Mouse (Mus musculus): Measurements from ENCODE around the gene Olfr270. TPM values are rescaled to one million over a fixed set of nuclear protein-coding genes. Genes with fewer than 3 reads are reported as not detected.

Gene Olfr270
- polyA plus RNA-seq (2015; fragmentation: Nextera tagmentation; extraction: Ambion mirVana) = not detected in 2 replicates

GRCm38 (mm10) chr4:52964247-52964646 lies at the start of gene Olfr270:
Gene Olfr270 (plus strand): TSS chr4:52964547.
- ATAC-seq = no peak
- H3K4me3 ChIP-seq (ENCODE audit: low read length) = no peak within 1 kb of the TSS

GRCm38 (mm10) chr4:52916659-52917310 lies 47.6 kb upstream of the Olfr270 start:
- no peak for ATAC-seq
- Histone ChIP-seq H3K36me3 (ENCODE audit: control insufficient read depth, insufficient read depth, low read length) (no peaks in the 10 kb centered on the region), H3K9me3 (ENCODE audit: control insufficient read depth, low read length) (no peaks in the 10 kb centered on the region), H3K4me1 (ENCODE audit: control insufficient read depth, insufficient read depth, low read length) (no peaks in the 10 kb centered on the region), H3K27ac (ENCODE audit: low read length) (no peak overlapping the region), H3K4me3 (ENCODE audit: low read length) (no peak overlapping the region), H3K27me3 (replicated peaks; ENCODE audit: control insufficient read depth, insufficient read depth, low read length) (no peaks in the 10 kb centered on the region), H3K4me2 (ENCODE audit: low read depth, low read length) (no peak overlapping the region), H3K9ac (ENCODE audit: low read depth, low read length) (no peak overlapping the region)
- WGBS = 72% methylated on average over 6 of the region's 6 CpGs

More at GRCm38 (mm10) chr4:52964247-52964646, at the start of gene Olfr270:
- no peaks in the 10 kb centered on the region for H3K4me1 ChIP-seq (ENCODE audit: control insufficient read depth, insufficient read depth, low read length)
- H3K9me3 ChIP-seq (ENCODE audit: control insufficient read depth, low read length) = no peaks in the 10 kb centered on the region
- H3K9ac ChIP-seq (ENCODE audit: low read depth, low read length) = no peak within 1 kb of the TSS
- no peak within 1 kb of the TSS for H3K4me2 ChIP-seq (ENCODE audit: low read depth, low read length)
- H3K27ac ChIP-seq (ENCODE audit: low read length) = no peak within 1 kb of the TSS
- no peaks in the 10 kb centered on the region for H3K36me3 ChIP-seq (ENCODE audit: control insufficient read depth, insufficient read depth, low read length)
- no peaks in the 10 kb centered on the region for H3K27me3 ChIP-seq (replicated peaks; ENCODE audit: control insufficient read depth, insufficient read depth, low read length)

- Histone ChIP-seq H3K4me3 (ENCODE audit: low read length) (no peak overlapping the region), H3K36me3 (ENCODE audit: control insufficient read depth, insufficient read depth, low read length) (no peaks in the 10 kb centered on the region), H3K27ac (ENCODE audit: low read length) (no peak overlapping the region), H3K9ac (ENCODE audit: low read depth, low read length) (no peak overlapping the region), H3K27me3 (replicated peaks; ENCODE audit: control insufficient read depth, insufficient read depth, low read length) (no peaks in the 10 kb centered on the region), H3K4me1 (ENCODE audit: control insufficient read depth, insufficient read depth, low read length) (no peaks in the 10 kb centered on the region), H3K9me3 (ENCODE audit: control insufficient read depth, low read length) (no peaks in the 10 kb centered on the region), H3K4me2 (ENCODE audit: low read depth, low read length) (no peak overlapping the region)
- WGBS = 87% methylated on average over 2 of the region's 2 CpGs
- ATAC-seq = no peak
These were observed 47.0 kb upstream of the Olfr270 start for GRCm38 (mm10) chr4:52917311-52917688.

- Histone ChIP-seq H3K27ac (ENCODE audit: low read length) (no peak within 1 kb of the TSS), H3K4me1 (ENCODE audit: control insufficient read depth, insufficient read depth, low read length) (no peaks in the 10 kb centered on the region), H3K4me3 (ENCODE audit: low read length) (no peak within 1 kb of the TSS), H3K27me3 (replicated peaks; ENCODE audit: control insufficient read depth, insufficient read depth, low read length) (no peaks in the 10 kb centered on the region), H3K9ac (ENCODE audit: low read depth, low read length) (no peak within 1 kb of the TSS), H3K4me2 (ENCODE audit: low read depth, low read length) (no peak within 1 kb of the TSS), H3K36me3 (ENCODE audit: control insufficient read depth, insufficient read depth, low read length) (no peaks in the 10 kb centered on the region), H3K9me3 (ENCODE audit: control insufficient read depth, low read length) (no peaks in the 10 kb centered on the region)
- no peak for ATAC-seq
- WGBS = 90% methylated on average over 2 of the region's 2 CpGs
These were observed 45.3 kb upstream of the Olfr270 start, which contains the start of gene Olfr272 for GRCm38 (mm10) chr4:52919078-52919477. Gene Olfr272 (minus strand): TSS chr4:52919178.

GRCm38 (mm10) chr4:52930480-52930879 lies 33.9 kb upstream of the Olfr270 start:
- Histone ChIP-seq H3K4me1 (ENCODE audit: control insufficient read depth, insufficient read depth, low read length) (no peaks in the 10 kb centered on the region), H3K4me3 (ENCODE audit: low read length) (no peak overlapping the region), H3K27ac (ENCODE audit: low read length) (no peak overlapping the region), H3K36me3 (ENCODE audit: control insufficient read depth, insufficient read depth, low read length) (no peaks in the 10 kb centered on the region), H3K27me3 (replicated peaks; ENCODE audit: control insufficient read depth, insufficient read depth, low read length) (no peaks in the 10 kb centered on the region), H3K4me2 (ENCODE audit: low read depth, low read length) (no peak overlapping the region), H3K9ac (ENCODE audit: low read depth, low read length) (no peak overlapping the region), H3K9me3 (ENCODE audit: control insufficient read depth, low read length) (no peaks in the 10 kb centered on the region)
- WGBS = 82% methylated on average over 4 of the region's 4 CpGs
- ATAC-seq = no peak

GRCm38 (mm10) chr4:52946665-52947064 lies 17.7 kb upstream of the Olfr270 start:
- Histone ChIP-seq H3K4me2 (ENCODE audit: low read depth, low read length) (no peak overlapping the region), H3K9ac (ENCODE audit: low read depth, low read length) (no peak overlapping the region), H3K4me3 (ENCODE audit: low read length) (no peak overlapping the region), H3K36me3 (ENCODE audit: control insufficient read depth, insufficient read depth, low read length) (no peaks in the 10 kb centered on the region), H3K4me1 (ENCODE audit: control insufficient read depth, insufficient read depth, low read length) (no peaks in the 10 kb centered on the region), H3K27ac (ENCODE audit: low read length) (no peak overlapping the region), H3K9me3 (ENCODE audit: control insufficient read depth, low read length) (no peaks in the 10 kb centered on the region), H3K27me3 (replicated peaks; ENCODE audit: control insufficient read depth, insufficient read depth, low read length) (no peaks in the 10 kb centered on the region)
- no peak for ATAC-seq

- H3K27ac ChIP-seq (ENCODE audit: low read length) = no peak overlapping the region
- H3K36me3 ChIP-seq (ENCODE audit: control insufficient read depth, insufficient read depth, low read length) = no peaks in the 10 kb centered on the region
- H3K4me1 ChIP-seq (ENCODE audit: control insufficient read depth, insufficient read depth, low read length) = no peaks in the 10 kb centered on the region
- WGBS = 81% methylated on average over 2 of the region's 2 CpGs
- H3K4me2 ChIP-seq (ENCODE audit: low read depth, low read length) = no peak overlapping the region
- H3K4me3 ChIP-seq (ENCODE audit: low read length) = no peak overlapping the region
- ATAC-seq = no peak
- H3K9me3 ChIP-seq (ENCODE audit: control insufficient read depth, low read length) = no peaks in the 10 kb centered on the region
- no peak overlapping the region for H3K9ac ChIP-seq (ENCODE audit: low read depth, low read length)
- no peaks in the 10 kb centered on the region for H3K27me3 ChIP-seq (replicated peaks; ENCODE audit: control insufficient read depth, insufficient read depth, low read length)
These were observed 15.3 kb upstream of the Olfr270 start for GRCm38 (mm10) chr4:52949005-52949404.

- ATAC-seq = no peak
- no peaks in the 10 kb centered on the region for H3K36me3 ChIP-seq (ENCODE audit: control insufficient read depth, insufficient read depth, low read length)
- no peaks in the 10 kb centered on the region for H3K4me1 ChIP-seq (ENCODE audit: control insufficient read depth, insufficient read depth, low read length)
- H3K9me3 ChIP-seq (ENCODE audit: control insufficient read depth, low read length) = no peaks in the 10 kb centered on the region
- H3K27ac ChIP-seq (ENCODE audit: low read length) = no peak overlapping the region
- H3K4me2 ChIP-seq (ENCODE audit: low read depth, low read length) = no peak overlapping the region
- H3K4me3 ChIP-seq (ENCODE audit: low read length) = no peak overlapping the region
- 36% methylated on average over 4 of the region's 4 CpGs for WGBS
- H3K27me3 ChIP-seq (replicated peaks; ENCODE audit: control insufficient read depth, insufficient read depth, low read length) = no peaks in the 10 kb centered on the region
- H3K9ac ChIP-seq (ENCODE audit: low read depth, low read length) = no peak overlapping the region
These were observed 5.7 kb upstream of the Olfr270 start for GRCm38 (mm10) chr4:52958693-52959092.

GRCm38 (mm10) chr4:52985216-52985615 lies 20.9 kb downstream of the Olfr270 start:
- ATAC-seq = no peak
- H3K4me1 ChIP-seq (ENCODE audit: control insufficient read depth, insufficient read depth, low read length) = no peaks in the 10 kb centered on the region
- no peaks in the 10 kb centered on the region for H3K9me3 ChIP-seq (ENCODE audit: control insufficient read depth, low read length)
- no peak overlapping the region for H3K27ac ChIP-seq (ENCODE audit: low read length)
- no peaks in the 10 kb centered on the region for H3K36me3 ChIP-seq (ENCODE audit: control insufficient read depth, insufficient read depth, low read length)
- H3K4me2 ChIP-seq (ENCODE audit: low read depth, low read length) = no peak overlapping the region
- 55% methylated on average over 2 of the region's 2 CpGs for WGBS
- no peaks in the 10 kb centered on the region for H3K27me3 ChIP-seq (replicated peaks; ENCODE audit: control insufficient read depth, insufficient read depth, low read length)
- no peak overlapping the region for H3K4me3 ChIP-seq (ENCODE audit: low read length)
- H3K9ac ChIP-seq (ENCODE audit: low read depth, low read length) = no peak overlapping the region

GRCm38 (mm10) chr4:52986266-52986665 lies 21.9 kb downstream of the Olfr270 start:
- Histone ChIP-seq H3K4me2 (ENCODE audit: low read depth, low read length) (no peak overlapping the region), H3K9ac (ENCODE audit: low read depth, low read length) (no peak overlapping the region), H3K36me3 (ENCODE audit: control insufficient read depth, insufficient read depth, low read length) (no peaks in the 10 kb centered on the region), H3K9me3 (ENCODE audit: control insufficient read depth, low read length) (no peaks in the 10 kb centered on the region), H3K27me3 (replicated peaks; ENCODE audit: control insufficient read depth, insufficient read depth, low read length) (no peaks in the 10 kb centered on the region), H3K4me3 (ENCODE audit: low read length) (no peak overlapping the region), H3K27ac (ENCODE audit: low read length) (no peak overlapping the region), H3K4me1 (ENCODE audit: control insufficient read depth, insufficient read depth, low read length) (no peaks in the 10 kb centered on the region)
- ATAC-seq = no peak
- 78% methylated on average over 2 of the region's 2 CpGs for WGBS

Data from intestine, embryonic 16.5 days (tissue).